Mouse (Mus musculus) hindbrain, embryonic 16.5 days (tissue): ENCODE measurements around the gene Usp53. TPM values are rescaled to one million over a fixed set of nuclear protein-coding genes. Genes with fewer than 3 reads are reported as not detected.

ENCODE experiments used
- ATAC-seq: fragments of 200-750 bp; cut with Nextera tagmentation; 2 replicates; pipeline ENCODE4 v1.8.0; 2017; ENCODE audit warnings: moderate TSS enrichment, moderate library complexity
- H3K27ac ChIP-seq: fragments of 300-500 bp; sonication (generic); 2 replicates; pipeline ENCODE4 v1.5.1; 2014; ENCODE audit warnings: low read depth, mild to moderate bottlenecking, control low read depth, low read length, moderate library complexity
- H3K27me3 ChIP-seq: fragments of 300-500 bp; sonication (generic); replicated peaks from 2 replicates; pipeline ENCODE4 v1.6.1; 2014; ENCODE audit warnings: low read length; ENCODE audit not compliant: control insufficient read depth, insufficient read depth
- H3K36me3 ChIP-seq: fragments of 300-500 bp; sonication (generic); 2 replicates; pipeline ENCODE4 v1.6.1; 2014; ENCODE audit warnings: mild to moderate bottlenecking, low read length, moderate library complexity, mixed read lengths; ENCODE audit not compliant: control insufficient read depth, insufficient read depth
- H3K4me1 ChIP-seq: fragments of 300-500 bp; sonication (generic); 2 replicates; pipeline ENCODE4 v1.6.1; 2014; ENCODE audit warnings: low read depth, low read length; ENCODE audit not compliant: control insufficient read depth, insufficient read depth
- H3K4me2 ChIP-seq: fragments of 300-500 bp; sonication (generic); 2 replicates; pipeline ENCODE4 v1.6.1; 2014; ENCODE audit warnings: mild to moderate bottlenecking, low read length, control low read depth, moderate library complexity
- H3K4me3 ChIP-seq: fragments of 300-500 bp; sonication (generic); 2 replicates; pipeline ENCODE4 v1.5.1; 2014; ENCODE audit warnings: mild to moderate bottlenecking, low read length, control low read depth, moderate library complexity
- H3K9ac ChIP-seq: fragments of 300-500 bp; sonication (generic); 2 replicates; pipeline ENCODE4 v1.6.1; 2014; ENCODE audit warnings: low read depth, mild to moderate bottlenecking, control low read depth, low read length, moderate library complexity
- H3K9me3 ChIP-seq: fragments of 300-500 bp; sonication (generic); 2 replicates; pipeline ENCODE4 v1.6.1; 2014; ENCODE audit warnings: mild to moderate bottlenecking, low read length, moderate library complexity; ENCODE audit not compliant: control insufficient read depth
- WGBS: fragments of 180-500 bp; shearing (Covaris S2); extraction: QIAGEN DNeasy Blood & Tissue Kit; methylation state at CpG from one replicate; pipeline ENCODE4 v1.1.7; 2014; 5-methylcytosine and 5-hydroxymethylcytosine counted together
- polyA plus RNA-seq: library from polyadenylated mRNA; unstranded; fragments of >200 nt; fragmentation: Nextera tagmentation; extraction: Ambion mirVana; gene quantifications from 2 replicates; pipeline ENCODE4 v1.2.1, GENCODE M21; 2015

Usp53 gene
- polyA plus RNA-seq: 10.2 and 12.2 TPM in 2 replicates

- peak within 1 kb of the TSS; percentile 95 for H3K9ac ChIP-seq
- H3K4me2 ChIP-seq: peak within 1 kb of the TSS; percentile 83
- H3K36me3 ChIP-seq: no peaks in the 10 kb centered on the region
- peak within 1 kb of the TSS; percentile 96 for H3K27ac ChIP-seq
- no peaks in the 10 kb centered on the region for H3K9me3 ChIP-seq
- H3K4me3 ChIP-seq: peak within 1 kb of the TSS; percentile 93
- under 1% methylated on average over 83 of the region's 94 CpGs for WGBS
- 0 out of 2 replicates have a peak, but pooled peaks cover 2% of the 10 kb centered on the region for H3K4me1 ChIP-seq
- no peaks in the 10 kb centered on the region for H3K27me3 ChIP-seq
- ATAC-seq: peak; percentile 98
Observed at GRCm38 (mm10) chr3:122984249-122985182, at the start of gene Usp53. Gene Usp53, minus strand, starts transcription at chr3:122984510.

GRCm38 (mm10) chr3:123033804-123034203 is 49.5 kb upstream of the Usp53 start:
- H3K4me2 ChIP-seq: no peak overlapping the region
- no peak overlapping the region for H3K4me3 ChIP-seq
- H3K36me3 ChIP-seq: no peaks in the 10 kb centered on the region
- no peak overlapping the region for H3K27ac ChIP-seq
- H3K4me1 ChIP-seq: no peaks in the 10 kb centered on the region
- no peak for ATAC-seq
- no peaks in the 10 kb centered on the region for H3K27me3 ChIP-seq
- H3K9me3 ChIP-seq: no peaks in the 10 kb centered on the region
- 66% methylated on average over 8 of the region's 8 CpGs for WGBS
- no peak overlapping the region for H3K9ac ChIP-seq

- Histone ChIP-seq H3K27me3 (no peaks in the 10 kb centered on the region), H3K4me1 (no peaks in the 10 kb centered on the region), H3K4me3 (no peak overlapping the region), H3K36me3 (no peaks in the 10 kb centered on the region), H3K27ac (no peak overlapping the region), H3K9me3 (no peaks in the 10 kb centered on the region), H3K4me2 (no peak overlapping the region), H3K9ac (no peak overlapping the region)
- 41% methylated on average over 3 of the region's 3 CpGs for WGBS
- ATAC-seq: no peak
Observed at GRCm38 (mm10) chr3:123025634-123026033, 41.3 kb upstream of the Usp53 start.

GRCm38 (mm10) chr3:123024496-123025234 is 40.4 kb upstream of the Usp53 start:
- Histone ChIP-seq H3K4me2 (no peak overlapping the region), H3K27ac (no peak overlapping the region), H3K27me3 (no peaks in the 10 kb centered on the region), H3K9ac (no peak overlapping the region), H3K9me3 (no peaks in the 10 kb centered on the region), H3K36me3 (no peaks in the 10 kb centered on the region), H3K4me1 (no peaks in the 10 kb centered on the region), H3K4me3 (no peak overlapping the region)
- ATAC-seq: no peak
- 90% methylated on average over 9 of the region's 9 CpGs for WGBS

GRCm38 (mm10) chr3:123018792-123019191 is 34.5 kb upstream of the Usp53 start:
- Histone ChIP-seq H3K9ac (no peak overlapping the region), H3K4me2 (no peak overlapping the region), H3K9me3 (no peaks in the 10 kb centered on the region), H3K4me3 (no peak overlapping the region), H3K27me3 (no peaks in the 10 kb centered on the region), H3K27ac (no peak overlapping the region), H3K4me1 (no peaks in the 10 kb centered on the region), H3K36me3 (no peaks in the 10 kb centered on the region)
- no peak for ATAC-seq
- 86% methylated on average over 2 of the region's 2 CpGs for WGBS

- H3K4me2 ChIP-seq: no peak overlapping the region
- no peaks in the 10 kb centered on the region for H3K9me3 ChIP-seq
- H3K36me3 ChIP-seq: no peaks in the 10 kb centered on the region
- no peak overlapping the region for H3K27ac ChIP-seq
- H3K9ac ChIP-seq: no peak overlapping the region
- no peak overlapping the region for H3K4me3 ChIP-seq
- WGBS: 90% methylated on average over 14 of the region's 14 CpGs
- no peak for ATAC-seq
- H3K4me1 ChIP-seq: no peaks in the 10 kb centered on the region
- H3K27me3 ChIP-seq: no peaks in the 10 kb centered on the region
Observed at GRCm38 (mm10) chr3:123013476-123013875, 29.2 kb upstream of the Usp53 start.

GRCm38 (mm10) chr3:123009417-123009816 is 25.1 kb upstream of the Usp53 start:
- 49% methylated on average over 6 of the region's 6 CpGs for WGBS
- H3K27ac ChIP-seq: no peak overlapping the region

GRCm38 (mm10) chr3:123007386-123007785 is 23.1 kb upstream of the Usp53 start:
- Histone ChIP-seq H3K27me3 (no peaks in the 10 kb centered on the region), H3K9ac (no peak overlapping the region), H3K4me2 (no peak overlapping the region), H3K9me3 (no peaks in the 10 kb centered on the region), H3K36me3 (no peaks in the 10 kb centered on the region), H3K4me1 (no peaks in the 10 kb centered on the region), H3K27ac (no peak overlapping the region), H3K4me3 (no peak overlapping the region)
- ATAC-seq: no peak
- WGBS: 82% methylated on average over 10 of the region's 10 CpGs

More at GRCm38 (mm10) chr3:123009417-123009816, 25.1 kb upstream of the Usp53 start:
- H3K27me3 ChIP-seq: no peaks in the 10 kb centered on the region
- H3K4me2 ChIP-seq: no peak overlapping the region
- H3K4me1 ChIP-seq: no peaks in the 10 kb centered on the region
- no peak overlapping the region for H3K9ac ChIP-seq
- H3K4me3 ChIP-seq: no peak overlapping the region
- H3K9me3 ChIP-seq: no peaks in the 10 kb centered on the region
- ATAC-seq: no peak
- H3K36me3 ChIP-seq: no peaks in the 10 kb centered on the region

GRCm38 (mm10) chr3:123001053-123001452 is 16.7 kb upstream of the Usp53 start:
- ATAC-seq: no peak
- WGBS: 53% methylated on average over 3 of the region's 3 CpGs
- Histone ChIP-seq H3K4me3 (no peak overlapping the region), H3K27ac (no peak overlapping the region), H3K4me2 (no peak overlapping the region), H3K9ac (no peak overlapping the region), H3K36me3 (no peaks in the 10 kb centered on the region), H3K4me1 (no peaks in the 10 kb centered on the region), H3K9me3 (no peaks in the 10 kb centered on the region), H3K27me3 (no peaks in the 10 kb centered on the region)
